Mouse (Mus musculus) left cerebral cortex, postnatal 36 days (tissue): ENCODE data around the gene Gm13078. TPM values are rescaled to one million over a fixed set of nuclear protein-coding genes. Genes with fewer than 3 reads are reported as not detected.

Experiments used
- DNase-seq, 2 experiments: peaks; one replicate each; pipeline ENCODE4 v3.0.0; 2021 to 2022; ENCODE audit warnings: low spot score in 2 of 2, mixed read lengths in 1 of 2
- intact Hi-C: fragments of 180-260 bp; cut with DNase I; formaldehyde crosslinking; loops from one replicate; pipeline ENCODE4 v1.15.1; 2025
- total RNA-seq, 2 experiments: library from RNA; stranded (reverse); gene quantifications; 2 replicates each; pipeline ENCODE4 v1.2.3; 2021

Gm13078 gene
- total RNA-seq, result not detected

- DNase-seq, result no peak
- intact Hi-C loops, result no loop called here
Observed at GRCm38 (mm10) chr4:143719155-143719554, at the start of gene Gm13078. Gm13078 (plus strand) TSS chr4:143719455.

- intact Hi-C loops, result no loop called here
Observed at GRCm38 (mm10) chr4:143702611-143703010, 16.6 kb upstream of the Gm13078 start, which contains the start of gene Gm13089. Gm13089 (minus strand) TSS chr4:143702711.

More at GRCm38 (mm10) chr4:143702611-143703010, 16.6 kb upstream of the Gm13078 start, which contains the start of gene Gm13089:
- DNase-seq, result no peak

Other genes with a start within 250 kb of the Gm13078 start
- gene Gm13043, start 208.1 kb upstream of the Gm13078 start, total RNA-seq, result not detected
- not detected for gene Gm13040, start 183.5 kb upstream of the Gm13078 start, total RNA-seq
- gene BC080695, start 167.8 kb upstream of the Gm13078 start, total RNA-seq, result not detected
- gene Gm13057, start 167.7 kb upstream of the Gm13078 start, total RNA-seq, result not detected
- not detected for gene Gm13083, start 104.5 kb upstream of the Gm13078 start, total RNA-seq
- not detected for gene Gm13088, start 62.2 kb upstream of the Gm13078 start, total RNA-seq
- gene Gm13089, start 16.7 kb upstream of the Gm13078 start, total RNA-seq, result not detected
- not detected for gene Gm13023, start 69.9 kb downstream of the Gm13078 start, total RNA-seq
- not detected for gene Gm13084, start 96.6 kb downstream of the Gm13078 start, total RNA-seq
- gene Gm13103, start 127.0 kb downstream of the Gm13078 start, total RNA-seq, result not detected
- gene Pramef6, start 180.9 kb downstream of the Gm13078 start, total RNA-seq, result not detected
- not detected for gene Pramef25, start 231.6 kb downstream of the Gm13078 start, total RNA-seq
- gene Gm13101, start 247.5 kb downstream of the Gm13078 start, total RNA-seq, result not detected